Mouse (Mus musculus): ENCODE data around the gene Arhgef28.

DNA sequence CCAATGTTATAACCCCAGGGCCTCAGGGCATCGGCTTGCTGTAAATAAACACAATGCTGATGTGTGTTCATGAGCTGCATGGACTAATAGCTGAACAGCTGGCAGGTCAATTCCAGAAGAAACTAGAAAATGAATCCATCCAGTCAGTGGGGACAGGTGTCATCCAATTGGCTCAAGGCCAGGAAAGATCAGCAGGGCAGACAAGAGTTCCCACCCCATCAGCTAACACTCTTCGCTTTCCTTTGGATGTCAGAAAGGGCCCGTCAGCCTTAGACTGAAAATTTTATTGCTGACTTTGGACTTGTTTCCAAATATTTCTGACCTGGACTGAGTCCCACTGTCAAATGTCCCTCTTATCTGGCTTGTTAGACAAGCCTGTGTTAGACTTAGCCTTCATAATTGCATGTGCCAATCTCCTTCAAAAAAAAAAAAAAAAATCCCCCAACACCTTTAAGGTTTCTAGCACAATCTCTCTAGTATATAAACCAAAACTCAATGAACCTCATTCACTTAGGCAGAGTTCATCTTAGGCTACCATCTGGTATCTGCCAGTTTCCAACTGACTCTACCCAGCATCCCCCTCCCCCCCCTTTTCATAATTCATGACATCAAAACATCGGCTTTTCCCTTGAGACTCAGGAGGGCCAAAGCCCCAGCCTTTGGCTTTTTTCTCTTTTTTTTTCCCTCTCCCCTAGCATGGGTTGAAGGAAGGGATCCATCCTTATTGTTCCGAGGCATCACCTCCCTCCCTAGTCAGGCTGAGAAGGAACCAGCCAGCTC is 38.5 kb upstream of the Arhgef28 start:
- no peak for TF ChIP-seq GATA1 (IDR thresholded peaks at IDR 0.05; ENCODE audit: borderline replicate concordance, low read length)
- no peak for TF ChIP-seq FLI1 (IDR thresholded peaks at IDR 0.05; ENCODE audit: low read length)

Data from megakaryocyte, embryonic 14.5 days (primary cell).